Mouse (Mus musculus): ENCODE data around the gene Casq2. TPM values are rescaled to one million over a fixed set of nuclear protein-coding genes. Genes with fewer than 3 reads are reported as not detected.

Gene Casq2
- total and polyA plus RNA-seq, 3 experiments = 361 to 848 (median 833) TPM

DNA sequence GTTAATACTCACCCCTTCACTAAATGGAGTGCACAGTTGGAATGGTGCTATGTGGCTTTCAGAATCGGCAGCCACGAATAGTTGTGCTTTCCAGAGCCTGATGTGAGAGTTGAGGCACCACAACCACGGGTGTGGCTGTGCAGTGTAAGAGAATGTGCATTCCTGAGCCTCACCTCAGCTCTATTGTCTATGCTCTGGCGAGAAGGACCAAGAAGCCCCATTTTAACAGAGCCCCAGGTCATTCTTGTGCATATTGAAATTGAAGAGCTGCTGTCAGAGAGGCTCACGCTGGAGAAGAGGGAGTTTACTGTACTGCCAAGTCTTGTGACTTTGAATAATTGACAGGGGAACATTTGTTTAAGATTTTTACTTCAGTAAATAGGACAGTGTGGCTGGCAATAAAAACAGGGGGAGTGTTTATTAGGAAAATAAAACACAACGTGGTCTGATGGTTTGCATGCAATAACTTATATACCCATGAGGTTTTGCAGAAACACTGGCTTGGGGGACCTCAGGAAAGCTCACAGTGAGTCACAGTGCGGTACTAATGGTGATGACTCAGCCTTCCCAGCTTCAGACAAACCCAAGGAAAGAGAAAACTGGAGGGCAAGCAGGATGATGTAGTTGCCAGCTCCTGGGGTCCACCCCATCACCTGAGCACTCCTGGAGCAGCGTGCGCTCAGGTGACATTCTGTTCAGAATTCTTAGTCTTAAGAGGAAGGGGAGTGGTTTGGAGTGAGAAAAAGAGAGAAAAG is 17.8 kb downstream of the Casq2 start:
- no peak overlapping the region for H3K4me3 ChIP-seq
- no peaks in the 10 kb centered on the region for H3K27me3 ChIP-seq (ENCODE audit: control insufficient read depth, insufficient read depth, low read length)
- H3K27ac ChIP-seq = no peak overlapping the region
- no peak for DNase-seq
- peaks cover 9% of the 10 kb centered on the region for H3K36me3 ChIP-seq (ENCODE audit: control insufficient read depth, insufficient read depth, low read length)
- H3K79me2 ChIP-seq (replicated peaks; ENCODE audit: control insufficient read depth, insufficient read depth, low read length) = no peaks in the 10 kb centered on the region; the same call in 1 of the 2 replicates
- intact Hi-C loops (cut with DNase I) = no loop called here
- TF ChIP-seq POLR2A (IDR thresholded peaks at IDR 0.05; ENCODE audit: insufficient read depth, low read depth, low read length) = no peak
- 56% methylated on average over 9 of the region's 9 CpGs for WGBS
- peaks cover 8% of the 10 kb centered on the region; the same call in 1 of the 2 replicates for H3K4me1 ChIP-seq (ENCODE audit: control insufficient read depth, insufficient read depth, low read length)
- no peak overlapping the region for H3K9ac ChIP-seq (ENCODE audit: low read depth, low read length)

DNA sequence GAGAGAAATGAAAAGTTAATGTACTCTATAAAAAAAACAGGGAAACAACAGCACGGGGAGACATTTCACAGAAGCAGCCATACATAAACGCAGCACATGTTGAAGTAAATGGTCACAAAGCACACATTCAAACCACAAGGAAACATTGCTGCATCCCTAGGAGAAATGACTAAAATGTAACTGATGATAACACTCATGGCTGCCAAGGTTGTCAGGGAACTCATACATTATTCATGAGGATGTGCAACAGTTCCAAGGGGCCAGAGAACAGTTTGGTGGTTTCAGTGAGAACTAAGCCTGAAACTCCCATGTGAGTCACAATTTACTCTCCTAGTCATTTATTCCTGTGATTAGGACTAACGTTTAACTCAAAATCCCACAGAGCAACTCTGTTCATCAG is 22.0 kb downstream of the Casq2 start:
- no peaks in the 10 kb centered on the region for H3K79me2 ChIP-seq (replicated peaks; ENCODE audit: control insufficient read depth, insufficient read depth, low read length)
- 69% methylated on average over 3 of the region's 3 CpGs for WGBS
- H3K4me3 ChIP-seq = no peak overlapping the region
- TF ChIP-seq EP300 (IDR thresholded peaks at IDR 0.05; ENCODE audit: insufficient read depth, low read depth, low read length) (no peak), POLR2A (IDR thresholded peaks at IDR 0.05; ENCODE audit: insufficient read depth, low read depth, low read length) (no peak), CTCF (IDR thresholded peaks at IDR 0.05) (no peak)
- DNase-seq = no peak
- H3K9ac ChIP-seq (ENCODE audit: low read depth, low read length) = no peak overlapping the region
- peaks cover 3% of the 10 kb centered on the region; the same call in 1 of the 2 replicates for H3K36me3 ChIP-seq (ENCODE audit: control insufficient read depth, insufficient read depth, low read length)
- H3K27me3 ChIP-seq (ENCODE audit: control insufficient read depth, insufficient read depth, low read length) = no peaks in the 10 kb centered on the region
- no peak overlapping the region for H3K27ac ChIP-seq
- H3K4me1 ChIP-seq (ENCODE audit: control insufficient read depth, insufficient read depth, low read length) = peaks cover 1% of the 10 kb centered on the region; the same call in 1 of the 2 replicates
- intact Hi-C loops (cut with DNase I) = no loop called here

- Histone ChIP-seq H3K4me3 (no peak overlapping the region), H3K79me2 (replicated peaks; ENCODE audit: control insufficient read depth, insufficient read depth, low read length) (no peaks in the 10 kb centered on the region), H3K27me3 (ENCODE audit: control insufficient read depth, insufficient read depth, low read length) (no peaks in the 10 kb centered on the region), H3K9ac (ENCODE audit: low read depth, low read length) (no peak overlapping the region), H3K4me1 (ENCODE audit: control insufficient read depth, insufficient read depth, low read length) (no peaks in the 10 kb centered on the region; the same call in 1 of the 2 replicates), H3K36me3 (ENCODE audit: control insufficient read depth, insufficient read depth, low read length) (peaks cover 3% of the 10 kb centered on the region), H3K27ac (peak overlapping the region; percentile 47)
- no peak for TF ChIP-seq CTCF (IDR thresholded peaks at IDR 0.05)
- no peak for TF ChIP-seq EP300 (IDR thresholded peaks at IDR 0.05; ENCODE audit: insufficient read depth, low read depth, low read length)
- TF ChIP-seq POLR2A (IDR thresholded peaks at IDR 0.05; ENCODE audit: insufficient read depth, low read depth, low read length) = no peak
- 48% methylated on average over 7 of the region's 7 CpGs for WGBS
- peak in 1 of 2 experiments; percentile 32 for DNase-seq
- intact Hi-C loops (cut with DNase I) = no loop called here
These were observed 25.9 kb downstream of the Casq2 start for GRCm38 (mm10) chr3:102111979-102112599.

DNA sequence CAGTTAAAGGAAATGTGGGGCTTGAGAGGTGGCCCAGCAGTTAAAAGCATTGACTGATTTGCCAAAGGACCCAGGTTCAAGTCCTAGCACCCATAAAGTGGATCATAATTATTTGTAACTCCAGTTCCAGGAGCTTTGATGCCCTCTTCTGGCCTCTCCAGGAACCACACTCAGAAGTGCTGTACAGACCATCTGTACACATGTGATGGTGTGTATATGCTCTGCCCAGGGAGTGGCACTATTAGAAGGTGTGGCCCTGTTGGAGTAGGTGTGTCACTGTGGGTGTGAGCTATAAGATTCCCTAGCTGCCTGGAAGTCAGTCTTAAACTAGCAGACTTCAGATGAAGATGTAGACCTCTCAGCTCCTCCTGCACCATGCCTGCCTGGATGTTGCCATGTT is 34.7 kb downstream of the Casq2 start:
- intact Hi-C loops (cut with DNase I) = loop anchor here (5.0 kb wide), 2 partner anchors 39 to 121 kb away; no protein-coding TSS in a partner anchor
- H3K27ac ChIP-seq = no peak overlapping the region
- no peak overlapping the region for H3K9ac ChIP-seq (ENCODE audit: low read depth, low read length)
- no peak overlapping the region for H3K4me3 ChIP-seq
- H3K79me2 ChIP-seq (replicated peaks; ENCODE audit: control insufficient read depth, insufficient read depth, low read length) = no peaks in the 10 kb centered on the region
- no peaks in the 10 kb centered on the region for H3K4me1 ChIP-seq (ENCODE audit: control insufficient read depth, insufficient read depth, low read length)
- no peaks in the 10 kb centered on the region for H3K36me3 ChIP-seq (ENCODE audit: control insufficient read depth, insufficient read depth, low read length)
- DNase-seq = no peak
- H3K27me3 ChIP-seq (ENCODE audit: control insufficient read depth, insufficient read depth, low read length) = no peaks in the 10 kb centered on the region
- TF ChIP-seq EP300 (IDR thresholded peaks at IDR 0.05; ENCODE audit: insufficient read depth, low read depth, low read length) (no peak), CTCF (IDR thresholded peaks at IDR 0.05) (peak; percentile 48)

DNA sequence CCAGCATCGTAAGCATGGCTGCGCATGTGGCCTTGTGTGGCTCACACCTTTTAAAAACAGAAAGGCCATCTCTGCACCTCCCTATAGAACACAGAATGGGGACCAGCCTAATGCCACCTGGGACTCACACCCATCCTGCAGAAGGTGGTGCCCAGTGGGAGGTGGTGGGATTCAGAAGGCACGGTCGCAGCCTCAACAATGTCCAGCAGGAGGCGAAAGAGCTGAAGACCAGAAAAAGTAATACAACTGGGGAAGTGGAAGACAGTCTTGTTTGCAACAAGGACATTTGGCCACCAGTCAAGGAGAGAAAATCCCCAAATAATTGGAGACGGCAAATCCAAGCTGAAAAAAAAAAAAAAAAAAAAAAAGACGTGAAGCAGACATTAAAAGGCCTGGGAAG is 35.8 kb downstream of the Casq2 start:
- intact Hi-C loops (cut with DNase I) = loop anchor here (5.0 kb wide), 2 partner anchors 40 to 120 kb away; no protein-coding TSS in a partner anchor
- DNase-seq = no peak
- Histone ChIP-seq H3K27ac (no peak overlapping the region), H3K4me1 (ENCODE audit: control insufficient read depth, insufficient read depth, low read length) (no peaks in the 10 kb centered on the region), H3K27me3 (ENCODE audit: control insufficient read depth, insufficient read depth, low read length) (no peaks in the 10 kb centered on the region), H3K79me2 (replicated peaks; ENCODE audit: control insufficient read depth, insufficient read depth, low read length) (no peaks in the 10 kb centered on the region), H3K36me3 (ENCODE audit: control insufficient read depth, insufficient read depth, low read length) (no peaks in the 10 kb centered on the region; the same call in 1 of the 2 replicates), H3K4me3 (no peak overlapping the region), H3K9ac (ENCODE audit: low read depth, low read length) (no peak overlapping the region)
- 70% methylated on average over 7 of the region's 7 CpGs for WGBS
- TF ChIP-seq EP300 (IDR thresholded peaks at IDR 0.05; ENCODE audit: insufficient read depth, low read depth, low read length) (no peak), CTCF (IDR thresholded peaks at IDR 0.05) (peak; percentile 61), POLR2A (IDR thresholded peaks at IDR 0.05; ENCODE audit: insufficient read depth, low read depth, low read length) (no peak)

GRCm38 (mm10) chr3:102123654-102124053 is 37.4 kb downstream of the Casq2 start:
- Histone ChIP-seq H3K27ac (no peak overlapping the region), H3K36me3 (ENCODE audit: control insufficient read depth, insufficient read depth, low read length) (peaks cover 2% of the 10 kb centered on the region)
- intact Hi-C loops (cut with DNase I) = loop anchor here (5.0 kb wide), 2 partner anchors 41 to 119 kb away; no protein-coding TSS in a partner anchor

More at GRCm38 (mm10) chr3:102123654-102124053, 37.4 kb downstream of the Casq2 start:
- no peaks in the 10 kb centered on the region for H3K79me2 ChIP-seq (replicated peaks; ENCODE audit: control insufficient read depth, insufficient read depth, low read length)
- no peak overlapping the region for H3K9ac ChIP-seq (ENCODE audit: low read depth, low read length)
- no peak for DNase-seq
- no peak for TF ChIP-seq POLR2A (IDR thresholded peaks at IDR 0.05; ENCODE audit: insufficient read depth, low read depth, low read length)
- TF ChIP-seq CTCF (IDR thresholded peaks at IDR 0.05) = no peak
- no peak for TF ChIP-seq EP300 (IDR thresholded peaks at IDR 0.05; ENCODE audit: insufficient read depth, low read depth, low read length)
- H3K4me3 ChIP-seq = no peak overlapping the region
- H3K4me1 ChIP-seq (ENCODE audit: control insufficient read depth, insufficient read depth, low read length) = no peaks in the 10 kb centered on the region
- 52% methylated on average over 6 of the region's 6 CpGs for WGBS
- H3K27me3 ChIP-seq (ENCODE audit: control insufficient read depth, insufficient read depth, low read length) = no peaks in the 10 kb centered on the region
